Mouse (Mus musculus) erythroblast, embryonic 14.5 days (primary cell): ENCODE data around the gene Akap17b. TPM values are rescaled to one million over a fixed set of nuclear protein-coding genes. Genes with fewer than 3 reads are reported as not detected.
"Not testable (repeated sequence)": the region's sequence is repeated elsewhere in the genome, so short reads cannot be mapped to it uniquely, and the experiment has no call there.

Experiments
- H3K27me3 ChIP-seq: 2 replicates; pipeline ENCODE4 v1.6.1; 2012; ENCODE audit warnings: inconsistent platforms; ENCODE audit not compliant: control insufficient read depth
- H3K36me3 ChIP-seq: 2 replicates; pipeline ENCODE4 v1.6.1; 2012; ENCODE audit warnings: mild to moderate bottlenecking, inconsistent platforms; ENCODE audit not compliant: control insufficient read depth
- H3K4me1 ChIP-seq: 2 replicates; pipeline ENCODE4 v1.6.1; 2012; ENCODE audit warnings: inconsistent platforms; ENCODE audit not compliant: control insufficient read depth
- H3K4me3 ChIP-seq: replicated peaks from 2 replicates; pipeline ENCODE3; 2012; ENCODE audit warnings: moderate library complexity, mild to moderate bottlenecking, inconsistent platforms
- H3K9me3 ChIP-seq: 2 replicates; pipeline ENCODE4 v1.6.1; 2012; ENCODE audit warnings: low read length, inconsistent platforms, mixed read lengths; ENCODE audit not compliant: control insufficient read depth
- GATA1 ChIP-seq: IDR thresholded peaks from 2 replicates; pipeline ENCODE4 v1.6.1; 2012; ENCODE audit warnings: low read length, inconsistent platforms, mixed read lengths
- TAL1 ChIP-seq: IDR thresholded peaks from 3 replicates; pipeline ENCODE4 v1.6.1; 2012; ENCODE audit warnings: low read length, inconsistent platforms, mixed read lengths
- polyA plus RNA-seq: library from polyadenylated mRNA; stranded (reverse); fragments of >175 nt; gene quantifications from 2 replicates; pipeline ENCODE4 v1.2.3, GENCODE M21; 2012

Gene Akap17b
- polyA plus RNA-seq, 1 experiment: not detected

- Histone ChIP-seq H3K4me3 (no peak overlapping the region), H3K36me3 (peaks cover 17% of the 10 kb centered on the region), H3K9me3 (no peaks in the 10 kb centered on the region), H3K27me3 (no peaks in the 10 kb centered on the region), H3K4me1 (peaks cover 11% of the 10 kb centered on the region)
- no peak for TF ChIP-seq GATA1
- no peak for TF ChIP-seq TAL1
Measured at GRCm38 (mm10) chrX:36604040-36604439, 41.2 kb downstream of the Akap17b start.

- no peak overlapping the region for H3K4me3 ChIP-seq
- peaks cover 22% of the 10 kb centered on the region for H3K4me1 ChIP-seq
- H3K9me3 ChIP-seq: peaks cover 5% of the 10 kb centered on the region
- no peaks in the 10 kb centered on the region for H3K27me3 ChIP-seq
- TF ChIP-seq TAL1: no peak
- TF ChIP-seq GATA1: no peak
- H3K36me3 ChIP-seq: peaks cover 17% of the 10 kb centered on the region
Measured at GRCm38 (mm10) chrX:36602926-36603325, 42.3 kb downstream of the Akap17b start.

GRCm38 (mm10) chrX:36600066-36600465 lies 45.1 kb downstream of the Akap17b start:
- H3K27me3 ChIP-seq: no peaks in the 10 kb centered on the region
- peaks cover 27% of the 10 kb centered on the region for H3K4me1 ChIP-seq
- H3K36me3 ChIP-seq: peaks cover 5% of the 10 kb centered on the region
- peaks cover 5% of the 10 kb centered on the region for H3K9me3 ChIP-seq
- no peak for TF ChIP-seq GATA1
- TF ChIP-seq TAL1: no peak
- no peak overlapping the region for H3K4me3 ChIP-seq

- H3K27me3 ChIP-seq: no peaks in the 10 kb centered on the region
- peaks cover 4% of the 10 kb centered on the region; the same call in 1 of the 2 replicates for H3K36me3 ChIP-seq
- H3K4me3 ChIP-seq: peak overlapping the region; percentile 81
- peaks cover 5% of the 10 kb centered on the region for H3K9me3 ChIP-seq
- peaks cover 27% of the 10 kb centered on the region for H3K4me1 ChIP-seq
- TF ChIP-seq TAL1 (no peak), GATA1 (no peak)
Measured at GRCm38 (mm10) chrX:36599656-36600055, 45.5 kb downstream of the Akap17b start.

GRCm38 (mm10) chrX:36598861-36599344 lies 46.3 kb downstream of the Akap17b start:
- Histone ChIP-seq H3K4me1 (peaks cover 27% of the 10 kb centered on the region), H3K27me3 (no peaks in the 10 kb centered on the region), H3K4me3 (peak overlapping the region; percentile 81), H3K36me3 (peaks cover 4% of the 10 kb centered on the region; the same call in 1 of the 2 replicates), H3K9me3 (peaks cover 5% of the 10 kb centered on the region)
- TF ChIP-seq TAL1: no peak
- TF ChIP-seq GATA1: no peak

- peaks cover 27% of the 10 kb centered on the region for H3K4me1 ChIP-seq
- TF ChIP-seq TAL1 (no peak), GATA1 (no peak)
- H3K36me3 ChIP-seq: peaks cover 4% of the 10 kb centered on the region; the same call in 1 of the 2 replicates
- H3K9me3 ChIP-seq: peaks cover 5% of the 10 kb centered on the region
- no peaks in the 10 kb centered on the region for H3K27me3 ChIP-seq
- peak overlapping the region; percentile 81 for H3K4me3 ChIP-seq
Measured at GRCm38 (mm10) chrX:36598390-36598810, 46.8 kb downstream of the Akap17b start.

- Histone ChIP-seq H3K27me3 (no peaks in the 10 kb centered on the region), H3K4me3 (peak within 1 kb of the TSS; percentile 81), H3K9me3 (peaks cover 5% of the 10 kb centered on the region), H3K4me1 (peaks cover 27% of the 10 kb centered on the region), H3K36me3 (peaks cover 2% of the 10 kb centered on the region; the same call in 1 of the 2 replicates)
- TF ChIP-seq TAL1 (no peak), GATA1 (no peak)
Measured at GRCm38 (mm10) chrX:36597707-36598389, 47.3 kb downstream of the Akap17b start, which contains the start of gene Pgrmc1. Gene Pgrmc1, plus strand, starts transcription at chrX:36598206.

- H3K9me3 ChIP-seq, H3K4me3 ChIP-seq, H3K36me3 ChIP-seq, H3K27me3 ChIP-seq: not testable (repeated sequence)
- H3K4me1 ChIP-seq: peaks cover 27% of the 10 kb centered on the region
Measured at GRCm38 (mm10) chrX:36596483-36597120, 48.6 kb downstream of the Akap17b start.

- TF ChIP-seq TAL1: no peak
- TF ChIP-seq GATA1: no peak
- Histone ChIP-seq H3K9me3 (peaks cover 5% of the 10 kb centered on the region), H3K27me3 (no peaks in the 10 kb centered on the region), H3K4me3 (no peak overlapping the region), H3K4me1 (peaks cover 27% of the 10 kb centered on the region), H3K36me3 (peaks cover 2% of the 10 kb centered on the region; the same call in 1 of the 2 replicates)
Measured at GRCm38 (mm10) chrX:36595247-36595646, 49.9 kb downstream of the Akap17b start.
